Mouse (Mus musculus) megakaryocyte, embryonic 14.5 days (primary cell): ENCODE results near the gene Dars.

Source experiments
- FLI1 ChIP-seq: IDR thresholded peaks from 2 replicates; pipeline ENCODE4 v1.6.1; 2012; ENCODE audit warnings: low read length, inconsistent platforms, mixed read lengths
- GATA1 ChIP-seq: IDR thresholded peaks from 3 replicates; pipeline ENCODE4 v1.6.1; 2012; ENCODE audit warnings: mixed read lengths, low read length, inconsistent platforms, borderline replicate concordance

- TF ChIP-seq GATA1 (no peak), FLI1 (no peak)
Measured at GRCm38 (mm10) chr1:128436015-128436414, 18.8 kb upstream of the Dars start.
